Comparison of ENCODE assay signal across 12 mouse cellular contexts in genomic region chr12:71839653-71840052, GRCm38 (mm10).
"Had no signal": no experiment of that assay in that cellular context is flagged by ENCODE, and none has a peak within 500 bp of the region (broad histone marks: within the 10 kb centered on the region; RNA-seq: fewer than 3 reads in every experiment).

No protein-coding gene starts in this region.

- H3K4me2 ChIP-seq: limb, embryonic 15.5 days; neural tube, embryonic 12.5 days had no signal

- H3K9ac ChIP-seq: limb, embryonic 15.5 days; neural tube, embryonic 12.5 days had no signal

- ATAC-seq: intestine, embryonic 16.5 days had no signal

- H3K4me3 ChIP-seq: limb, embryonic 15.5 days; midbrain, embryonic 10.5 days; myocyte; neural tube, embryonic 12.5 days had no signal

- DNase-seq: lung, adult 2 months; lung, postnatal 14 days; midbrain, embryonic 14.5 days; thymus, postnatal 14 days had no signal

- H3K9me3 ChIP-seq: limb, embryonic 15.5 days; midbrain, embryonic 10.5 days; neural tube, embryonic 12.5 days had no signal

- H3K27me3 ChIP-seq: limb, embryonic 15.5 days; neural tube, embryonic 12.5 days had no signal

- H3K27ac ChIP-seq: kidney, postnatal 0 days; limb, embryonic 15.5 days; macrophage; midbrain, embryonic 10.5 days; neural tube, embryonic 12.5 days; stomach, postnatal 0 days had no signal

- H3K36me3 ChIP-seq: limb, embryonic 15.5 days; midbrain, embryonic 10.5 days; neural tube, embryonic 12.5 days had no signal
